Mouse (Mus musculus) brain, embryonic 18.5 days (tissue): ENCODE measurements around the gene Apol9b.

Source experiments
- DNase-seq: peaks from one replicate; pipeline ENCODE4 v3.0.0-alpha.2; 2012; ENCODE audit warnings: low read depth, low spot score

Gene Apol9b

GRCm38 (mm10) chr15:77775186-77775963 is 46.5 kb downstream of the Apol9b start:
- no peak for DNase-seq

- no peak for DNase-seq
These were observed 53.7 kb downstream of the Apol9b start for GRCm38 (mm10) chr15:77782449-77783014.

GRCm38 (mm10) chr15:77784039-77784824 is 55.4 kb downstream of the Apol9b start:
- DNase-seq, result no peak

- DNase-seq, result no peak
These were observed 57.0 kb downstream of the Apol9b start for GRCm38 (mm10) chr15:77785807-77786206.
